Mouse (Mus musculus) ES-E14 (cell line): ENCODE measurements around the gene Magi1. TPM values are rescaled to one million over a fixed set of nuclear protein-coding genes. Genes with fewer than 3 reads are reported as not detected.

Experiments used
- DNase-seq: peaks from one replicate; pipeline ENCODE4 v3.0.0-alpha.2; 2013; ENCODE audit warnings: low read depth, low spot score
- H3K27ac ChIP-seq: 2 replicates; pipeline ENCODE4 v1.5.1; 2012; ENCODE audit warnings: low read depth, mild to moderate bottlenecking, low read length, moderate library complexity, mixed read lengths; ENCODE audit not compliant: poor library complexity, insufficient read depth, severe bottlenecking
- H3K36me3 ChIP-seq: 2 replicates; pipeline ENCODE4 v1.6.1; 2012; ENCODE audit warnings: mild to moderate bottlenecking, low read length, moderate library complexity, mixed read lengths; ENCODE audit not compliant: control insufficient read depth, poor library complexity, insufficient read depth, severe bottlenecking
- H3K4me1 ChIP-seq, 2 experiments: fragments of 150-350 bp in 1 of 2; sonication (generic) in 1 of 2; 2 replicates each; pipeline ENCODE4 v1.6.1; 2012; ENCODE audit warnings: low read length in 2 of 2, mild to moderate bottlenecking in 1 of 2, mixed read lengths in 1 of 2; ENCODE audit not compliant: control insufficient read depth in 2 of 2, insufficient read depth in 2 of 2, poor library complexity in 1 of 2
- H3K4me3 ChIP-seq, 2 experiments: fragments of 150-350 bp in 1 of 2; sonication (generic) in 1 of 2; 2 replicates each; pipeline ENCODE4 v1.5.1; 2012; ENCODE audit warnings: low read length in 2 of 2, low read depth in 1 of 2, mild to moderate bottlenecking in 1 of 2, mixed read lengths in 1 of 2; ENCODE audit not compliant: insufficient read depth in 1 of 2, poor library complexity in 1 of 2, severe bottlenecking in 1 of 2
- H3K9ac ChIP-seq: 2 replicates; pipeline ENCODE4 v1.6.1; 2012; ENCODE audit warnings: low read depth, mild to moderate bottlenecking, low read length, mixed read lengths; ENCODE audit not compliant: poor library complexity, insufficient read depth, severe bottlenecking
- H3K9me3 ChIP-seq: fragments of 150-350 bp; sonication (generic); 2 replicates; pipeline ENCODE4 v1.6.1; 2012; ENCODE audit warnings: low read depth, mild to moderate bottlenecking, low read length; ENCODE audit not compliant: control insufficient read depth, insufficient read depth
- CHD2 ChIP-seq: IDR thresholded peaks from 2 replicates; pipeline ENCODE4 v1.6.1; 2014; ENCODE audit warnings: mild to moderate bottlenecking, low read depth, low read length, inconsistent platforms
- HCFC1 ChIP-seq: IDR thresholded peaks from 2 replicates; pipeline ENCODE4 v1.6.1; 2012; ENCODE audit warnings: low read length, inconsistent platforms, borderline replicate concordance; ENCODE audit not compliant: insufficient read depth
- MAFK ChIP-seq: IDR thresholded peaks from 2 replicates; pipeline ENCODE4 v1.6.1; 2014; ENCODE audit warnings: mild to moderate bottlenecking, low read depth, low read length, inconsistent platforms; ENCODE audit not compliant: insufficient read depth
- ZC3H11A ChIP-seq: IDR thresholded peaks from 2 replicates; pipeline ENCODE4 v1.6.1; 2012; ENCODE audit warnings: low read depth, mild to moderate bottlenecking, inconsistent platforms, low read length, borderline replicate concordance
- ZNF384 ChIP-seq: IDR thresholded peaks from 2 replicates; pipeline ENCODE4 v1.6.1; 2012; ENCODE audit warnings: low read depth, low read length, inconsistent platforms
- in situ Hi-C, 2 experiments: fragments of 600-800 bp; cut with MboI; formaldehyde crosslinking; loops; one replicate each; pipeline ENCODE4 v1.15.1; 2025; ENCODE audit warnings: low sequenced_read_pairs in 2 of 2, inconsistent platforms in 1 of 2; ENCODE audit not compliant: unreplicated experiment in 2 of 2
- total RNA-seq: library from RNA; depleted of rRNA; stranded (reverse); fragments of 300-350 nt; gene quantifications from 2 replicates; pipeline ENCODE4 v1.2.3, GENCODE M21; 2012

Gene Magi1
- total RNA-seq, 1 experiment: 14.6 TPM

GRCm38 (mm10) chr6:93874376-93874775, 409.3 kb downstream of the Magi1 start:
- H3K27ac ChIP-seq: no peak overlapping the region

GRCm38 (mm10) chr6:93873536-93873935, 410.2 kb downstream of the Magi1 start:
- DNase-seq: peak; percentile 56
- Histone ChIP-seq H3K36me3 (no peaks in the 10 kb centered on the region), H3K4me3 (peak overlapping the region in 1 of 2 experiments; percentile 14; a peak in 2 of 4 replicates), H3K4me1 (peaks cover 2 to 5% of the 10 kb centered on the region in 2 experiments; a peak in 2 of 4 replicates), H3K9ac (peak overlapping the region; percentile 20; the same call in 1 of the 2 replicates), H3K27ac (0 out of 2 replicates have a peak overlapping the region, but pooled peaks have one; percentile 19), H3K9me3 (no peaks in the 10 kb centered on the region)
- TF ChIP-seq CHD2 (no peak), ZNF384 (no peak), MAFK (no peak)
- in situ Hi-C loops: no loop called here

More at GRCm38 (mm10) chr6:93874376-93874775, 409.3 kb downstream of the Magi1 start:
- no peaks in the 10 kb centered on the region for H3K36me3 ChIP-seq
- in situ Hi-C loops: no loop called here
- TF ChIP-seq ZNF384 (no peak), CHD2 (no peak), HCFC1 (no peak), ZC3H11A (no peak), MAFK (no peak)
- no peak overlapping the region for H3K4me3 ChIP-seq
- no peak for DNase-seq
- H3K4me1 ChIP-seq: peaks cover 2 to 5% of the 10 kb centered on the region in 2 experiments; a peak in 2 of 4 replicates
- H3K9me3 ChIP-seq: no peaks in the 10 kb centered on the region
- H3K9ac ChIP-seq: no peak overlapping the region

- in situ Hi-C loops: no loop called here
- H3K9ac ChIP-seq: no peak overlapping the region
- no peak overlapping the region for H3K4me3 ChIP-seq
- H3K36me3 ChIP-seq: no peaks in the 10 kb centered on the region
- H3K27ac ChIP-seq: no peak overlapping the region
- TF ChIP-seq ZNF384: no peak
- peaks cover 2 to 5% of the 10 kb centered on the region in 2 experiments; a peak in 2 of 4 replicates for H3K4me1 ChIP-seq
- no peaks in the 10 kb centered on the region for H3K9me3 ChIP-seq
- no peak for DNase-seq
These were observed 412.2 kb downstream of the Magi1 start for GRCm38 (mm10) chr6:93871516-93871915.

GRCm38 (mm10) chr6:93870023-93870422, 413.7 kb downstream of the Magi1 start:
- H3K27ac ChIP-seq: no peak overlapping the region

DNA sequence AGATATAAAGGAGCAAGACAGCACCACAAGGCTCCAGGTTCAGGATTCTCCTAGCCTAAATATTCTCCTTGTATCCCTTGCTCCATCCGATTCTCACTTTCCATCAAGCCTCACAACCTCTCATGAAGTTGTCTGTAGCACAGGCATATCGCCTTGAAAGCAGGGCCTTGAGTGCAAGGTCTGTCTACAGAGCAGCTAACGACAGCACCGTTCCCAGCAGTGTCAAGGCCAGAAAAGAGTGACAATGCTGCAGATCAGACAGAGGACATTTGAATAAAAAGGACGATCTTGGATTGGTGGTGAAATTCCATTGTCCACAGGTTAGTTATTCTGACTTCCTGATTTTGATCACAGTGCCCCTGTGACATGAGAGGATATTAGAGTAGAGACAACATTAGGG, 421.5 kb downstream of the Magi1 start:
- Histone ChIP-seq H3K9ac (no peak overlapping the region), H3K9me3 (no peaks in the 10 kb centered on the region), H3K36me3 (no peaks in the 10 kb centered on the region; the same call in 1 of the 2 replicates), H3K27ac (no peak overlapping the region), H3K4me1 (no peaks in the 10 kb centered on the region; a peak in 1 of 4 replicates), H3K4me3 (no peak overlapping the region)
- in situ Hi-C loops: no loop called here
- no peak for DNase-seq
- TF ChIP-seq HCFC1 (no peak), ZC3H11A (no peak), CHD2 (no peak), ZNF384 (no peak), MAFK (no peak)

More at GRCm38 (mm10) chr6:93870023-93870422, 413.7 kb downstream of the Magi1 start:
- no peaks in the 10 kb centered on the region for H3K36me3 ChIP-seq
- no peak overlapping the region for H3K9ac ChIP-seq
- DNase-seq: no peak
- H3K9me3 ChIP-seq: no peaks in the 10 kb centered on the region
- in situ Hi-C loops: no loop called here
- no peak overlapping the region for H3K4me3 ChIP-seq
- TF ChIP-seq MAFK (no peak), ZNF384 (no peak)
- peaks cover 2 to 5% of the 10 kb centered on the region in 2 experiments; a peak in 2 of 4 replicates for H3K4me1 ChIP-seq
